Mouse (Mus musculus): Measurements from ENCODE around the gene Plxna1. TPM values are rescaled to one million over a fixed set of nuclear protein-coding genes. Genes with fewer than 3 reads are reported as not detected.

The Plxna1 gene
- polyA plus RNA-seq, 1 experiment: 14.0 TPM

DNA sequence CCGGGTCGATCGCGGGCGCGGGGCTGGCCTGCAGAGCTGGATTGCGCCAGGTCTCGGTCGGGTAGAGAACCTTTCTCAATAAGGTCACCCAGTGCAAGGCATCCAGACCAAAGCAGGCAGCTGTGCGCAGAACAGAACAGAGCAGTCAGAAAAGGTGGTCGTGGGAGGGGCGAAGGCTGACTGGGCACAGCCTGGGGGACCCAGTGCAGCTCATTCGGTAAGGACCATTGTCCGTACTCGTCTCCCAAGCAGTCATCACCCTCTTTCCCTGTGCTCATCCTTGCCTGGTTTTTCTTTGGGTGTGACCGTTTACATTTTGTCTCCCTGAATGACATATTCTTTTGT is 659 bp upstream of the Plxna1 start:
- 10% methylated on average over 16 of the region's 16 CpGs for WGBS
- no peak for DNase-seq (ENCODE audit: low read depth, low spot score)

DNA sequence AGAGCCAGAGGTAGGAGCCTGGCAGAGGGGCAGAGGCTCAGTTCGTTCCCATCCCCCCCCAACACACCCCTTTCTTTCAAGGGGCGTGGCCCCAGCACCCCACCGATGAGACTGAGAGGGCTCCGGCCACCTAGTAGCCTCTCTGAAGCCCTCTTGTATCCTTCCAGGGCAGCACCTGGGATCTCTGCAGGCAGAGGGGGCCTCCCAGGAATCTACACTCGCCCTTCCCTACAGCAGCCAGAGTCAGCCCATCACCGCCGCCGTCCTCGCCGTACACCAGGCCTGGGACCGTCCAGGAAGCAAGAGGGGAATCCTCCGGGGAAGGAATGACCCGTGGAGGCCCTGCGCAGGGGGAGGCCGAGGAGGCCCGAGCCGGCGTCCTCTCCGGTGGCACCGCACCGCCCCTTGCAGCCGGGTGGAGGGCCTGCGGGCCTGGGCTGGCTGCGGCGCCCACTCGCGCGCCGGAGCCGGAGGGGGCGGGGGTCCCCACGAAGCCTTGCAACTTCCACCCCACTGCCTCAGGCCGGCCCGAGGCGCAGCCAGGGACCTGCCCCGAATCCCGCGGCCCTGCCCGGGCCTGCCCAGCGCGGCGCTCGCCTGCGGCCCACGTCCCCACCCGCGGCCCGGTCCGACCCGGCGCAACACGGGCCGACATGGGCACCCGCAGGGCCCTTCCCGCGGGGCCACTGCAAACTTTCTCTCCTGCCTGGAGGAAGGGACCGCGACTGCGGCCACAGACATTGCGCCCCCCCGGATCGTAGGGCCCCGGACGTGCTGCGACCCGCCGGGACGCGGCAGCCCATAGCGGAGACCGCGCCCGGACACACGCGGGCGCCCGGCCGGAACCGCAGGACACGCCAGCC is 771 bp downstream of the Plxna1 start:
- DNase-seq (ENCODE audit: low read depth, low spot score): no peak
- WGBS: 1% methylated on average over 79 of the region's 80 CpGs

DNA sequence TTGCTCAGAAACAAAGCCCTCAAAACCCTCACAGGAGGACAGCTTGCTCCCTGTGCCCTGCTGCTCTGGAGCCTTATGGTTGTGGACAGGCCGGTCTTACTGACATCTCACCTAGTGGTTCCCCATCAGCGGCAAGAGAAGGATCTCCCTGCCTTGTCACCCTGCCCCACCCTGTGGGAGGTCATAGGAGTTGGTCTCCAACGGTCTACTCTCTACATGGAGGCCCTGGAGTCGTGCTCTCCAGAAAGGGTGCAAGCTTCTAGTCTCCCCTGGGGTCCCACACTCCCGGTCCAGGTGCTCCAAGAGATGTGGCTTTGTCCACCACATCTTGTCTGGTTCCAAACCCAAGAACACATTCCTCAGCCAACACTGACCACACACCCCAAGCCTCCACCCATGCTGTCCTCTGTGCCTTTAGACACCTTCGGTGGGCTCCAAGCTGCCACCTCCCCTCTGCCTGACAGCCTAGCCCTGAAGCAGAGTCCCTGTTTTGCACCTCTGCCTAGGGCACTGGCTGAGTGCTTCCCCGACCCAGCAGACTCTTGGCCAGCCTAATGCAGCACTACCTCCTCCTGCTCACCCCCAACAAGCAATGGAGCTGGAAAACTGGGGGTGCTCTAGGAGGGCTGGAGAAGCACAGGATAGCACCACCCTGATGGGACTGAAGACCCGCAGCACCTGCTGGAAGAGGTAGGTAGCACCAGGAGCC is 1.6 kb downstream of the Plxna1 start:
- 46% methylated on average over 8 of the region's 8 CpGs for whole genome bisulfite sequencing
- no peak for DNase-seq (ENCODE audit: low read depth, low spot score)

DNA sequence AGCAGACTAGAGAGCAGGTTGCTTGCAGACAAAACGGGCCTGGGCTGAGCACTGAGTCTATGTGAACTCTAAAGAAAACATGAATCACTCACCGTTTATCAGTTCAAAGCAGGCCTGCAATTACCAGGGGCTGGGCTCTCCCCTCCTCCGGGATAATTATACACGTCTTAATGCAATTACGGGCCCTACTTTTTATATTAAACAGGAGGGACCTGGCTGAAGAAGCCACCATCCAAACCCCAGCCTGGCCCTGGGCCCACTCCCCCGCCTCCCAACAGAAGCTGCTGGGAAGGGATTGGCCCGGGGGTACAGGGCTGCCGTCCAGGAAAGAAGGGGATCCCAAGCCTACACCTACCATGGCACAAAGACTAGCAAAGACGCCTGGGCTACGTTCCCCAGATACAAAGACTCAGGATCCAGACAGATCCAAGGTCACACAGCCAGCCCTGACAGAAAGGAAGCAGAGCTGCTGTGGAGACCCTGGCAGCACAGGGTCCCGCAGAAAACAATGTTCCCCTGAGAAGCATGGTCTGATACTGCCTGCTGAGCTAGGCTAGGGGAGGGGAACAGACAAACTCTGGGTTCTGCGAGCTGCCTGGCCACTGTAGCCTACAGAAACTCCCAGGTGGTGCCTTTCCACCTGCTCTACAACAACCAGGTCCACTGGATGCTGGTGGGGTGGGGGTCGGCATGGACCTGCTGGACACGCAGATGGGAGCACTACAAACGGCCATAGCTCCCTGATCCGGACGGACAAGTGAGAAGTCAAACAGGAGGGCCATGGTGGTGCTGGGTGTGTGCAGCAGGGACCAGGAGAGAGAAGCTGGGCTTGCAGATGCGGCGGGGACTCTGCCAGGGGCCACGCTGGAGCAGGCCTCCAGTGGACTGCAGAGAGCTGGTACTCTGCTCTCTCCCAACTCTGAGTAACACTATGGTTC is 2.4 kb downstream of the Plxna1 start:
- WGBS: 68% methylated on average over 20 of the region's 20 CpGs

DNA sequence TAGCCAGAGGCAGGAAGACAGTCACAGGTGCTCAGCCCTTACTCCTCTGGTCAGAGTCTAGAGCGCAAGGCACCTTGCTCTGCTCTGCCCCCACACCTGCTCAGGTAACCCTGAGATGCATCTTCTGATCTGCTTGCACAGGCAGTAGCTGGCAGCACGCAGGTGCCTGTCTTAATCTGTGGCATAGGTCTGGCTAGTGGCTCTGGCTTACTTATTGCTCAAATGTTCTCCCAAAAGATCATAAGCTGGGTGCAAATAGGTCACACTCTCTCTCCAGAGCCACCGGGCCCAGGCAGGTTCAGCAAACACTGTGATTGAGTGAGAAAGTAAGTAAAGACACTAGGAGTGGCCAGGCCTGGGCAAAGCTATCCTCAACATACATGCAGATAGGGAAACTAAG is 3.2 kb downstream of the Plxna1 start:
- no peak for DNase-seq (ENCODE audit: low read depth, low spot score)
- WGBS: 66% methylated on average over 3 of the region's 3 CpGs

More for the DNA sequence above, 2.4 kb downstream of the Plxna1 start:
- DNase-seq (ENCODE audit: low read depth, low spot score): no peak

DNA sequence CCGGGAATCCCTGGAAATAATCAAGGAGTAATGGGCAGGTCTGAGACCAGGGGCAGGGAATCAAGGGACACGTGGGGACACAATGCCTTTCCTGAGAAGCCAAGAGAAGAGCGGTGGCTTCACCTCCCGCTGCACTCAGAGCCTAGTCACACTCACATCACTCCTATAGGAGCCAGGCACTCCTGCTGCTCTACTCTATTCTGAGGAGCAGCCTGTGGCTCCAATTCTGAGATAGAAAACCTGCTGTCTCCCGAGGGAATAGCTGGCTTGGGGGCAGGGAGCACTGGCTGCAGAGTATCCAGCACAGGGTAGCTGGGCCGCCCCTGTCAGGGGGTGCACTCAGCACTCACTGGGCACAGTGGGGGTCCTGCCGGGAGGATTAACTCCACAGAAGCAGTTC is 6.8 kb downstream of the Plxna1 start:
- DNase-seq (ENCODE audit: low read depth, low spot score): no peak
- WGBS: 71% methylated on average over 7 of the region's 7 CpGs

DNA sequence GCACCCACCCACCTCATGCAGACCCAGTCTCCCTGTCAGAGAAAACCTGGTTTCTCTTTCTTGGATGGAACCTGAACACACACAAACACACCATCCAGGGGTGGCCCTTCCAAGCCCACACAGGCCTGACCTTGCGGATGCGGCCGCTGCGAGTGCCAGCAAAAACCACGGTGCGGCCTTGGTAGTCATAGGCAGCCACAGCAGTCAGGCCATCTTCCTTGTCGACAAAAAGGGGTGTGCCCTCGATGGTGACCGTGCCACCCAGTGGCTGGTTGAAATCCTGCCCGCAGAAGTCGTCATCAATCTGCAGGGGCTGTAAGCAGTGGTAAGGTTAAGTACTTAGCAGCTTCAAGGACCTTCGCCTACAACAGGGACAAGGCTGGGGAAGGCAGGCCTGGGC is 7.7 kb downstream of the Plxna1 start:
- 81% methylated on average over 12 of the region's 12 CpGs for WGBS
- DNase-seq (ENCODE audit: low read depth, low spot score): no peak

DNA sequence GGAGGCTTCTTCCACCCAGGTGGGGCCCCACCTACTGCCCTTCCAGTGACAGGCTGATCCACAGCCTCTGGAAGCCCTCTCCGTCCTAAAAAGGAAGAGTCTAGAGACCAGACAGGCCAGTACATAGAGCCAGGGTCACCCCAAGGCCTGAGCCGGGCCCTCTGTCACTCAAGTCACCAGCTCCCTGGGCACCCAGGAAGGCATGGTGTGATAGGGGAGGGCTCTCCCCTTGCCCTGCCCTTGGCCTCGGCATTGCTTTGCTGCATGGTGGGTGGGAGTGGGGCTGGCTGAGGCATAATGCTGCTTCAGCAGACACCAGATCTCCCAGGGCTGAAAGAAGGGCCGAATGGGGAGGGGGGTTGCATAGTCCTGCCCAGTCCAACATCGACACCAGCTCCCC is 8.3 kb downstream of the Plxna1 start:
- 82% methylated on average over 5 of the region's 5 CpGs for WGBS
- no peak for DNase-seq (ENCODE audit: low read depth, low spot score)

DNA sequence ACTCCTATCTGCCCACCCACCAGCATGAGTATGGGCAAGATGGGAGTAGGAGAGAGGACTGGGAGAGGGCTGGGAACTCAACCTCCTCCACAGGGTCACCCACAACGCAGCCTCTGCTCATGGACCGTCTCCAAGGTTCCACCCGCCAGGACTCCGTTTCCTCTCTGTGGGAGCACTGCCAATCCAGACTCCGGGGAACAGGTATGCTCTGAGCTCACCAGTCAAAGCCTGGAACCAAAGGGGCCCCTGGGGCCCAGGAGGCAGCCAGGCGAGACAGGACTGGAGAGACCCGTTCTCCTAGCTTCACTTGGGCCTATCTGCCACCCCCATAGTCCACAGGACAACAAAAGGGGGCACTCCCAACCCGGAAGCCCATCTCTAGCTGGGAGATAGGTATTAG is 9.3 kb downstream of the Plxna1 start:
- WGBS: 40% methylated on average over 8 of the region's 8 CpGs
- no peak for DNase-seq (ENCODE audit: low read depth, low spot score)

DNA sequence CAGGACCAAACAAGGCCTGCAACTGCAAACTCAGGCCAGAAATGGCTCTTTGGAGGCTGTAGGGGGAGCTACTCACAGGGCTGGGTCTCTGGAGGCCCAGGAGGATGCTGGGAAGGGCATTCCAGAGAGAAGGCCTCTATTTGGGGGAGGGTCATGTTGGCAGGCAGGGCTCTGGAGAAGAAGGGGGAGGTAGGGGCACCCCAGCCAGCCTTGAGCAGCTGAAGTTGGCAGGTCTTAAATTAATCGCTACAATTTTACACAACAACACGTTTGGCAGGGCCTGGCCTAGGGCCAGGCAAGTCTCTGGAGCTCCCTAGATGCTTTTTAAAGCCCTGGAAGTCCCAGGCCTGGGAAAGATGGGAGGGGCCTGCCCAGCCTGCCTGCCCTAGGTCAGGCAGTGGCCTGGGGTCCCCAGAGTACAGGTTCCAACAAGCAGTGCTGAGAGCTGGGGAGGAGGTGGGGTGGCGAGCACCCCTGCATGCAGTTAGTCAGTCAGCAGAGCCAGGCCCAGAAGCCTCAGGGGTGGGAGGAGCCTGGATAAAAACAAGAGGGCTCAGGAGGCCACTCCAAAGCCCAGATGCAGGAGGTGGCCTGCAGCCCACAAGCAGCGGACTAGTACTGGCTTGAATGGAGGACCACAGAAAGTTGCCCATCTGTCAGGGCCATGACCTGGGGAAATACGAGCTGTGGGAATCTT is 10.8 kb downstream of the Plxna1 start:
- WGBS: 55% methylated on average over 5 of the region's 5 CpGs

DNA sequence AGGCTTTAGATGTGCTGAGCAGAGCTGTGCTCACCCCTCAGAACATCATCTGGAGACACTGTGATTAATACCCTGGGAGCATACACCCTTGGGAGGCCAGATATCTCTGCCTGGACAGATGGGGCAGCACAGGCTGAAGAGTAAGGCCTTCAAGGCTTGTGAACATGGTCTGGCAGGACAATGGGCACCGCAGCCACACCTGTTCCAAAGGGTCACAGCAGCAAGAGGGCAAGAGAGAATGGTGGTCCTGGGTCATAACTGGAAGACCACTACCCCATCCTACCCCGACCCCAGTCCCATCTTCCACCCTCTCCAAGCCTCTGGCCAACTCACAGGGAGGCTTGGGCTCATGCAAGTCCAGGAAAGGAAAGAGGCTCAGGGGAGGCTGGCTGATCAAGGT is 11.9 kb downstream of the Plxna1 start:
- no peak for DNase-seq (ENCODE audit: low read depth, low spot score)
- 100% methylated on average over 2 of the region's 2 CpGs for WGBS

More for the DNA sequence above, 10.8 kb downstream of the Plxna1 start:
- no peak for DNase-seq (ENCODE audit: low read depth, low spot score)

DNA sequence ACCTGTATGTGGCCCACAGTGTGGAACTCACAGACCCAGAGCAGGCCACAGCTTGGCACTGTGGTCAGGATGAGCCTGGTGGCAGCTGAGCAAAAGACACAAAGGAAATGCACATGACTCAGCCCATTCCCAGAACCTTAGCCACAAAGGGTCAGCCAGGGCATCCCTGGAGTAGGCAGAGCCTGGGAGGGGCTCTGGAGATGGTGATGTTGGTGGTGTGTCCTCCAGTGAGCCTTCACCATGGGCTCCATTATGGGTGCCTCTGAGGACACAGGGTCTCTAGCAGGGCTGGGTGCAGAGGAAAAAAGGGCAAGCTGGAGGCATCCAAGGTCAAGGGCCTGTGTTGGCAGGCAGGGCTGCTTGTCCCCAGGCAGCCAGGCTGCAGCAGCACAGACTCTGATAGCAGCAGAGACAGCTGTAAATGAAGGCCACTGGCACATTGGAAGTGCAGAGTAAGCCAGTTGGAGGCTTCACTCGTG is 12.3 kb downstream of the Plxna1 start:
- WGBS: 46% methylated on average over 1 of the region's 1 CpGs
- DNase-seq (ENCODE audit: low read depth, low spot score): no peak

DNA sequence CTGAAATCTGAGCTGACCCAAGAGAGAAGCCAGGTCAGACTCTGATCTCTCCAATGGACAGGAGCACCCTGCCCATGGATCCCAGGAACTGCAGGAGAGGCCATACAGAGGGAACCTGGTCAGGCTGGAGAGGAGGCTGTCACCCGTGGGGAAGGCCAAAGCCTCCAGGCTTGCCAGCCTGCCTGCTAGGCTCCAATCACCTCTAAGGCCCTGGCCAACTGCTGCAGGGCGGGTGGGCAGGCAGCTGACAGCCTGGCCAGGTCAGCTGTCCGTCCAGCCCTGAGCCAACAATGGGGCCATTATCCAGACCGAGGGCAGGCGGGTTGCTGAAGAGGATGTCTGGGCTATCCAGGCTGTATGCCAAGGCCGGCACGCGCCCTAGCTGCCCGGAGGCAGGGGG is 14.1 kb downstream of the Plxna1 start:
- 83% methylated on average over 9 of the region's 9 CpGs for WGBS
- no peak for DNase-seq (ENCODE audit: low read depth, low spot score)

DNA sequence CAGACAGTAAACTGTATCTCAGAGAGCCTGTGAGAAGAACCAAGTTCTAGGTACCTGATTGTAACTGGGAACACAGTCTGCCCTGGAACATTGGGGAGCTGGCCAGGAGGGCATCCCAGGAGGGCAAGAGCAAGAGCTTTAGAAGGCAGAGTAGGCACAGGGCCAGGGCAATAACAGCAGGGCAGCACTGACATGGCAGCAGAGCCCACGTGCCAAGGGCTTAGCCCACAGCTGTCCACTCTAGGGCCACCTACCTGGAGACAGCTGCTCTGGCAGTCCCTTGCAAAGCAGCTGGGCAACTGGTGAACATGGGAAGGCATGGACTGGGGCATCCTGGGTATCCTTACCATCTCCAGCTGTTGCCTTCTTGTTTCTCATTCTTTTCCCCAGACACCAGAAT is 14.6 kb downstream of the Plxna1 start:
- DNase-seq (ENCODE audit: low read depth, low spot score): no peak
- WGBS: 44% methylated on average over 1 of the region's 1 CpGs

DNA sequence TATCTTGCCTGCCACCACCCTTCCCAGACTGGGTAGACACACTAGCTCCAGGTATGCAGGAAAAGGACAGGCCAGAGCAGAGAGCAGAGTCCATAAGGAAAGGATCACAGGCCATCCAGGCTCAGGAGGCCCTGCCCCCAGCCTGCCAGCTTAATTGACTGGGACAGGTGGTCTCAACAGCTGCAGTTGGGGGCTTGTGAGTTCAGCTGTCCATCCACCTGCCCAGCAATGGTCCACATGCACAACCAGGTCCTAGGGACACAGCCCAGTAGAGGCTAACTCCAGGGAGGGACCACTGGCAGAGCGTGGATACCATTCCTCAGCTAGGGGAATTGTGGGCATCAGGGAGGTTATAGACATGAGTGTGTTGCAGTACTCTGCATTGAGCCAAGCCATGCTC is 16.6 kb downstream of the Plxna1 start:
- DNase-seq (ENCODE audit: low read depth, low spot score): no peak
- WGBS: 100% methylated on average over 1 of the region's 1 CpGs

DNA sequence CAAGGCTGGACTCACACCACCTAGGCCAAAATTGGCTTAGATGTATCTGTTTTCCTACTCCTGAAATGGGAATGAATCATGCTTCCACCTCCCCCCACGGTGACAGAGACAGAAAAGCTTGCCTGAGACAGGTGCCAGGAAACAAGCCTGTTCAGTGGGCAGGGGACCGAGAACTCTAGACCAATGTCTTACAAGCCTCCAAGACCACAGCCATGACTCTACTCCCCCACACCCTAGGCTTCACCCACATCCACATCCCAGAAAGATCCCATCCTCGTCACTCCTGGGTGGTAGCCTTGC is 17.0 kb downstream of the Plxna1 start:
- 67% methylated on average over 3 of the region's 3 CpGs for WGBS
- no peak for DNase-seq (ENCODE audit: low read depth, low spot score)

DNA sequence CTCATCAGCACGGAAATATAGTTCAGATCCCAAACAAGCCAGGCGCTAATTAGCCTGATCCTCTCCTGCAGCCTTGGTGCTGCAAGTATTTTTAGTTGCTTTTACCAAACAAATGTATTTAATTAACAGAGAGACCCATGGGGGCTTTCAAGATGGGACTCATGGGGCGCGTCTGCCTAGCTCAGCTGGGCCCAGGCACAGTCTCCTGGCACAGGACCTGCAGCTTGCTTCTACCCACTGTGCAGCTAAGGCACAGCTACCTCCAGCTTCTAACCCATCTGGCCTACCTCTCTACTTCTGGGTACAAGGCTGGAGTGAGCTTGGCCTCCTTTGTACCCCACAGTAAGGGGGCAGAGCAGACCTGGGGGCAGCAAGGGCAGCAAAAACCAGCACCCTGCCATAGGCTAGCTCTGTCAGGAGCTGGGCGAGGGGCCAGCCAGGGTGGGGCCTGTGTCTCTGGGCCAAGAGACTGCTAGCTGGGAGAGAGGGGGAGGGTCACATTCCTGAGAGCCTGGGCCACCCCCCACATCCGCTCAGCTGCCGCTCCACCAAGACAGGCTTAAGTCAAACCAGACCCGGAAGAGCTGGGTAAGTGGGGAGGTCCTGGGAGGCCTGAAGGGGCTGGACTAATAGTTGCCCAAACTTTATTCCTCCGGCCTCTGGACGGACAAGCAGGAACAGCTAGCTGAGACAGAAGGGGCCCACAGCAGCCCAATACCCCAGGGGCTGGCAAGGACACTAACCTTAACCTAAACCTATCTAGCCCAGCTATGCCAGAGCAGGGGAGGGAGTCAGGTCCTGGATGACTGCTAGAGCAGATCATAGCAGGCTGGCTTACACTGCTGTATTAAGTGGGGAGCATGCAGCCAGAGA is 17.6 kb downstream of the Plxna1 start:
- no peak for DNase-seq (ENCODE audit: low read depth, low spot score)
- 61% methylated on average over 10 of the region's 10 CpGs for WGBS

DNA sequence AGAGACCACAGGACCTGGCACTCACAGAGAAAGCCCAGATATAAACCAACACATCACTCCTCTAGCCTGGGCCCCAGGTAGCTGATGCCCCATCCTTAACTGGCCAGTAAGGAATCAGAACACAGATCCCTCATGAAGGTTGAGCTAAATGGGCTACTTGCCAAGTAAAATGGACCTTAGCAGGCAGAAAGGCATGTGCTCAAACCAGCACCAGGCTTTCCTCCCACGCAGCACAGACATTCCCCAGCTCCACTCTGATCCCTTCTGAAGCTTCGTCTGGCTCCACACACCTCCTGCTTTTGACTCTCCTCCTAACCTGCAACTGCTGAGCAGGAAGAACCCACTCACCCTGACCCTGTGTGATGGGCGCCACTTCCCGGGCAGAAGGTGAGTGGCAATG is 20.4 kb downstream of the Plxna1 start:
- WGBS: 85% methylated on average over 4 of the region's 4 CpGs
- DNase-seq (ENCODE audit: low read depth, low spot score): no peak

DNA sequence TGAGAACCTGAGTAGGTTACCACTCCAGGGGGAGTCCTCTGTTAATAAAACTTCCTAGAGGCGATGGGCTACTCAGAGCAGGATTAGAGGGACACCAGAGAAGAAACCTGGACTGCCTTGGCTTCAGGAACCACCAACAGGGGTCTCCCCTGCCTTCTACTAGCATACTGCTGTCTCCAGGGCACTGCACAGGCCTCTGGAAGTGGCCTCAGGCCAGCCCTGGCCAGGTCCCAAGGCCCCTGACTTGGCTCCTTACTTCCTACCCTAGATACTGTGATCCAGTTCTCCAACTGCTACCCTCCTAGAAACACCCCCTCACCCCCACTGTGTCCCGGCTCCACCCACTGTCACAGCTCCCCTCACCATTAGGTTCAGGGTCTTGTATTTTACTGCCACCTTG is 23.0 kb downstream of the Plxna1 start:
- DNase-seq (ENCODE audit: low read depth, low spot score): no peak
- whole genome bisulfite sequencing: 86% methylated on average over 2 of the region's 2 CpGs
